Mouse (Mus musculus) cerebellum, adult 2 months (tissue): ENCODE results near the gene Neo1.

Source experiments
- CTCF ChIP-seq: fragments of 200-500 bp; IDR thresholded peaks from 2 replicates; pipeline ENCODE4 v1.5.1; 2011; ENCODE audit warnings: low read depth, mild to moderate bottlenecking, control low read depth, low read length, moderate library complexity, borderline replicate concordance; ENCODE audit not compliant: insufficient read depth
- POLR2A ChIP-seq: fragments of 200-500 bp; IDR thresholded peaks from 2 replicates; pipeline ENCODE4 v1.6.1; 2011; ENCODE audit warnings: low read length, control low read depth, borderline replicate concordance; ENCODE audit not compliant: insufficient read depth

- TF ChIP-seq POLR2A = no peak
- TF ChIP-seq CTCF = no peak
These were observed 34.0 kb upstream of the Neo1 start for GRCm38 (mm10) chr9:59070216-59070615.
